Mouse (Mus musculus) kidney, adult 2 months (tissue): ENCODE measurements around the gene Pappa2.

Source experiments
- CTCF ChIP-seq: fragments of 200-500 bp; conservative IDR thresholded peaks from 2 replicates; pipeline ENCODE4 v1.5.1; 2011; ENCODE audit warnings: low read depth, mild to moderate bottlenecking, control low read depth, low read length, moderate library complexity, mixed read lengths; ENCODE audit not compliant: insufficient read depth, insufficient read length
- POLR2A ChIP-seq: fragments of 200-500 bp; IDR thresholded peaks from one replicate; pipeline ENCODE4 v1.6.1; 2011; ENCODE audit warnings: low read depth, low read length, control low read depth

GRCm38 (mm10) chr1:158765842-158766241 lies 214.4 kb downstream of the Pappa2 start:
- TF ChIP-seq CTCF (no peak), POLR2A (no peak)
